Mouse (Mus musculus): ENCODE results near the gene Emid1.

DNA sequence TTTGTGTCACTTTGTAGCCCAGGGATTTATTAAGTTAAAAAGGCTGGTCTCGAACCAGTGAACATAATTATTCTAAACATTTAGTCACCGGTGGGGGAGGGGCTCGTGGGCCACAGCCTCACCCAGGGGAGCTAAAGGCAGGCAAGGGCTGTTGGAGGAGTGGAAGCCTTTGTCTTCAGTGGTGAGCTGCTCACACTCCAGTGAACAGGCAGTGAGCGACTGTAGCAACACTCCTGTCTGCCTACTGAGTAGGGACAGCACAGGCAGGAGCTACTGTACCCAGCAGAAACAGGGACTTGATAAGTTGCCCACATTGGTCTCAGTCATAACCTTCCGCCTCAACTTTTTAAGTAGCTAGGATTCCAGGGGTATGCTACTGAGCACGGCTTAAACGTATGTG lies 44.5 kb upstream of the Emid1 start:
- TF ChIP-seq CTCF (IDR thresholded peaks at IDR 0.05; ENCODE audit: low read depth, low read length) (no peak), TAL1 (conservative IDR thresholded peaks at IDR 0.05; ENCODE audit: low read depth, low read length) (no peak), GATA2 (IDR thresholded peaks at IDR 0.05; ENCODE audit: borderline replicate concordance, low read depth, low read length) (no peak)

All from G1E (cell line).